In genomic region chr6:115044709-115045108, GRCm38 (mm10) we compare ENCODE assay signal across 11 mouse cellular contexts. TPM values are rescaled to one million over a fixed set of nuclear protein-coding genes. Genes with fewer than 3 reads are reported as not detected.
A peak's percentile ranks its signal among the peaks of the same experiment; 100 is the strongest.
DNase-seq lines count a peak whose midpoint lies in the region; ATAC-seq and TF ChIP-seq lines count a peak whose summit lies in the region.
"Had no signal": no experiment of that assay in that cellular context is flagged by ENCODE, and none has a peak within 500 bp of the region (broad histone marks: within the 10 kb centered on the region; RNA-seq: fewer than 3 reads in every experiment).

No protein-coding gene starts in this region.

- no peak overlapping the region for H3K4me2 ChIP-seq in heart, postnatal 0 days (ENCODE audit: low read depth, low read length)
- no peak overlapping the region for H3K4me2 ChIP-seq in neural tube, embryonic 15.5 days
- H3K4me2 ChIP-seq: heart, embryonic 11.5 days; midbrain, embryonic 12.5 days had no signal

- H3K9ac ChIP-seq in heart, postnatal 0 days (replicated peaks; ENCODE audit: low read depth, low read length): no peak overlapping the region
- no peak overlapping the region for H3K9ac ChIP-seq in neural tube, embryonic 15.5 days (replicated peaks)
- H3K9ac ChIP-seq: midbrain, embryonic 12.5 days had no signal

- DNase-seq in heart, postnatal 0 days (ENCODE audit: low spot score): no peak
- DNase-seq in heart, embryonic 10.5 days (ENCODE audit: low spot score): no peak
- DNase-seq in neural tube, embryonic 10.5 days (ENCODE audit: extremely low spot score, low spot score): no peak
- DNase-seq in left cerebral cortex, postnatal 10 days (ENCODE audit: extremely low spot score in 1 of 2, low spot score in 2 of 2): no peak
- no peak for DNase-seq in frontal cortex, postnatal 36 days (ENCODE audit: low spot score in 2 of 2)
- DNase-seq: kidney, postnatal 14 days had no signal

- no peaks in the 10 kb centered on the region for H3K27me3 ChIP-seq in heart, postnatal 0 days (ENCODE audit: control insufficient read depth, insufficient read depth, low read length)
- 0 out of 2 replicates have a peak, but pooled peaks cover 6% of the 10 kb centered on the region for H3K27me3 ChIP-seq in heart, embryonic 10.5 days (ENCODE audit: insufficient read depth, poor library complexity, severe bottlenecking)
- H3K27me3 ChIP-seq in neural tube, embryonic 15.5 days (replicated peaks): no peaks in the 10 kb centered on the region
- no peaks in the 10 kb centered on the region for H3K27me3 ChIP-seq in small intestine, adult 2 months (ENCODE audit: control insufficient read depth, insufficient read depth, low read length)
- H3K27me3 ChIP-seq: midbrain, embryonic 12.5 days had no signal

- H3K4me3 ChIP-seq in heart, postnatal 0 days (ENCODE audit: low read depth, low read length): no peak overlapping the region
- no peak overlapping the region for H3K4me3 ChIP-seq in heart, embryonic 10.5 days
- no peak overlapping the region for H3K4me3 ChIP-seq in neural tube, embryonic 15.5 days (replicated peaks)
- no peak overlapping the region for H3K4me3 ChIP-seq in bone marrow, adult 2 months (replicated peaks; ENCODE audit: control insufficient read depth, low read depth, low read length)
- H3K4me3 ChIP-seq in small intestine, adult 2 months (ENCODE audit: low read depth, low read length): no peak overlapping the region
- H3K4me3 ChIP-seq: midbrain, embryonic 12.5 days had no signal

- no peak for ATAC-seq in heart, postnatal 0 days (ENCODE audit: insufficient read depth, low read depth)
- ATAC-seq in neural tube, embryonic 15.5 days (ENCODE audit: low FRiP score): no peak

- no peaks in the 10 kb centered on the region for H3K4me1 ChIP-seq in heart, postnatal 0 days (ENCODE audit: control insufficient read depth, insufficient read depth)
- no peaks in the 10 kb centered on the region for H3K4me1 ChIP-seq in heart, embryonic 10.5 days
- H3K4me1 ChIP-seq in neural tube, embryonic 15.5 days: peaks cover 26% of the 10 kb centered on the region
- no peaks in the 10 kb centered on the region for H3K4me1 ChIP-seq in bone marrow, adult 2 months (ENCODE audit: control insufficient read depth, insufficient read depth, low read length)
- H3K4me1 ChIP-seq in small intestine, adult 2 months (ENCODE audit: control insufficient read depth, insufficient read depth, insufficient read length, low read length): peaks cover 2% of the 10 kb centered on the region; the same call in 1 of the 2 replicates
- H3K4me1 ChIP-seq: midbrain, embryonic 12.5 days had no signal

- no peak for TF ChIP-seq EP300 in heart, postnatal 0 days (IDR thresholded peaks at IDR 0.05; ENCODE audit: low read depth)

- TF ChIP-seq CTCF in heart, postnatal 0 days (IDR thresholded peaks at IDR 0.05; ENCODE audit: low read depth): peak; percentile 32; the same call in 1 of the 2 replicates
- 0 out of 2 replicates have a peak, but pooled peaks have one; percentile 11 for TF ChIP-seq CTCF in bone marrow, adult 2 months (IDR thresholded peaks at IDR 0.05; ENCODE audit: control insufficient read depth, insufficient read depth, low read length)
- peak; percentile 8; the same call in 1 of the 2 replicates for TF ChIP-seq CTCF in small intestine, adult 2 months (IDR thresholded peaks at IDR 0.05; ENCODE audit: extremely low read depth, insufficient read length, insufficient replicate concordance, low read depth, low read length)

- no peaks in the 10 kb centered on the region for H3K36me3 ChIP-seq in heart, postnatal 0 days (replicated peaks; ENCODE audit: control insufficient read depth, insufficient read depth, low read length)
- no peaks in the 10 kb centered on the region for H3K36me3 ChIP-seq in heart, embryonic 10.5 days
- H3K36me3 ChIP-seq in neural tube, embryonic 15.5 days: no peaks in the 10 kb centered on the region
- H3K36me3 ChIP-seq in small intestine, adult 2 months (ENCODE audit: control insufficient read depth, insufficient read depth, low read length): no peaks in the 10 kb centered on the region
- H3K36me3 ChIP-seq: midbrain, embryonic 12.5 days had no signal

- TF ChIP-seq POLR2A in bone marrow, adult 2 months (IDR thresholded peaks at IDR 0.05; ENCODE audit: borderline replicate concordance, control insufficient read depth, low read depth, low read length): no peak
- TF ChIP-seq POLR2A in small intestine, adult 2 months (IDR thresholded peaks at IDR 0.05; ENCODE audit: low read depth, low read length): no peak

- 64% methylated on average over 1 of the region's 1 CpGs for WGBS in heart, postnatal 0 days
- WGBS in heart, embryonic 10.5 days: 64% methylated on average over 1 of the region's 1 CpGs
- 64% methylated on average over 1 of the region's 1 CpGs for WGBS in neural tube, embryonic 15.5 days
- 59% methylated on average over 1 of the region's 1 CpGs for WGBS in bone marrow, adult 2 months
- WGBS in small intestine, adult 2 months: 63% methylated on average over 1 of the region's 1 CpGs

- H3K9me3 ChIP-seq in heart, postnatal 0 days (replicated peaks; ENCODE audit: control insufficient read depth, low read length): no peaks in the 10 kb centered on the region
- no peaks in the 10 kb centered on the region for H3K9me3 ChIP-seq in heart, embryonic 10.5 days
- H3K9me3 ChIP-seq in neural tube, embryonic 15.5 days (replicated peaks): no peaks in the 10 kb centered on the region
- H3K9me3 ChIP-seq: midbrain, embryonic 12.5 days had no signal

- intact Hi-C loops in left cerebral cortex, postnatal 10 days (cut with DNase I): loop anchor here (5.0 to 10.0 kb wide), 4 partner anchors 83 to 493 kb away; partner anchors contain the start of gene Gm17482

- H3K27ac ChIP-seq in heart, postnatal 0 days (ENCODE audit: low read depth): no peak overlapping the region
- no peak overlapping the region for H3K27ac ChIP-seq in heart, embryonic 10.5 days
- peak overlapping the region; percentile 75; the same call in 1 of the 2 replicates for H3K27ac ChIP-seq in neural tube, embryonic 15.5 days (replicated peaks)
- H3K27ac ChIP-seq in bone marrow, adult 2 months (ENCODE audit: control insufficient read depth, insufficient read depth, low read depth, low read length, poor library complexity): no peak overlapping the region
- no peak overlapping the region for H3K27ac ChIP-seq in small intestine, adult 2 months (ENCODE audit: insufficient read depth, low read depth, low read length)
- H3K27ac ChIP-seq: midbrain, embryonic 12.5 days had no signal

RNA-seq across cellular contexts. Expression of gene Tamm41, which starts 7.0 kb away (rescaled TPM):
- total RNA-seq in heart, postnatal 0 days (2014; rRNA removed; ENCODE audit: low replicate concordance): 30.5 and 56.0 TPM in 2 replicates
- 22.8 and 23.9 TPM in 2 replicates for polyA plus RNA-seq in heart, postnatal 0 days (2015; fragmentation: Nextera tagmentation; extraction: Ambion mirVana)
- polyA plus RNA-seq in heart, embryonic 10.5 days (2016; fragmentation: Nextera tagmentation; extraction: Ambion mirVana): 51.9 and 70.3 TPM in 2 replicates
- polyA plus RNA-seq in neural tube, embryonic 15.5 days (2015; fragmentation: Nextera tagmentation; extraction: Ambion mirVana): 47.9 and 53.1 TPM in 2 replicates
- polyA plus RNA-seq in bone marrow, adult 2 months (2011; ENCODE audit: insufficient read depth, insufficient read length, low replicate concordance, missing spikeins): 25.6 and 28.5 TPM in 2 replicates
- polyA plus RNA-seq in small intestine, adult 2 months (2012; rRNA removed): 21.0 and 31.8 TPM in 2 replicates
- total RNA-seq in left cerebral cortex, postnatal 10 days (2021): 10 to 100 TPM; 20.8 to 21.1 TPM
